Mouse (Mus musculus) erythroblast, embryonic 14.5 days (primary cell): Measurements from ENCODE around the gene Mcoln2. TPM values are rescaled to one million over a fixed set of nuclear protein-coding genes. Genes with fewer than 3 reads are reported as not detected.

Experiments used
- H3K27me3 ChIP-seq: 2 replicates; pipeline ENCODE4 v1.6.1; 2012; ENCODE audit warnings: inconsistent platforms; ENCODE audit not compliant: control insufficient read depth
- H3K36me3 ChIP-seq: 2 replicates; pipeline ENCODE4 v1.6.1; 2012; ENCODE audit warnings: mild to moderate bottlenecking, inconsistent platforms; ENCODE audit not compliant: control insufficient read depth
- H3K4me1 ChIP-seq: 2 replicates; pipeline ENCODE4 v1.6.1; 2012; ENCODE audit warnings: inconsistent platforms; ENCODE audit not compliant: control insufficient read depth
- H3K4me3 ChIP-seq: replicated peaks from 2 replicates; pipeline ENCODE3; 2012; ENCODE audit warnings: moderate library complexity, mild to moderate bottlenecking, inconsistent platforms
- H3K9me3 ChIP-seq: 2 replicates; pipeline ENCODE4 v1.6.1; 2012; ENCODE audit warnings: low read length, inconsistent platforms, mixed read lengths; ENCODE audit not compliant: control insufficient read depth
- GATA1 ChIP-seq: IDR thresholded peaks from 2 replicates; pipeline ENCODE4 v1.6.1; 2012; ENCODE audit warnings: low read length, inconsistent platforms, mixed read lengths
- TAL1 ChIP-seq: IDR thresholded peaks from 3 replicates; pipeline ENCODE4 v1.6.1; 2012; ENCODE audit warnings: low read length, inconsistent platforms, mixed read lengths
- polyA plus RNA-seq: library from polyadenylated mRNA; stranded (reverse); fragments of >175 nt; gene quantifications from 2 replicates; pipeline ENCODE4 v1.2.3, GENCODE M21; 2012

Gene Mcoln2
- polyA plus RNA-seq, 1 experiment, result not detected

DNA sequence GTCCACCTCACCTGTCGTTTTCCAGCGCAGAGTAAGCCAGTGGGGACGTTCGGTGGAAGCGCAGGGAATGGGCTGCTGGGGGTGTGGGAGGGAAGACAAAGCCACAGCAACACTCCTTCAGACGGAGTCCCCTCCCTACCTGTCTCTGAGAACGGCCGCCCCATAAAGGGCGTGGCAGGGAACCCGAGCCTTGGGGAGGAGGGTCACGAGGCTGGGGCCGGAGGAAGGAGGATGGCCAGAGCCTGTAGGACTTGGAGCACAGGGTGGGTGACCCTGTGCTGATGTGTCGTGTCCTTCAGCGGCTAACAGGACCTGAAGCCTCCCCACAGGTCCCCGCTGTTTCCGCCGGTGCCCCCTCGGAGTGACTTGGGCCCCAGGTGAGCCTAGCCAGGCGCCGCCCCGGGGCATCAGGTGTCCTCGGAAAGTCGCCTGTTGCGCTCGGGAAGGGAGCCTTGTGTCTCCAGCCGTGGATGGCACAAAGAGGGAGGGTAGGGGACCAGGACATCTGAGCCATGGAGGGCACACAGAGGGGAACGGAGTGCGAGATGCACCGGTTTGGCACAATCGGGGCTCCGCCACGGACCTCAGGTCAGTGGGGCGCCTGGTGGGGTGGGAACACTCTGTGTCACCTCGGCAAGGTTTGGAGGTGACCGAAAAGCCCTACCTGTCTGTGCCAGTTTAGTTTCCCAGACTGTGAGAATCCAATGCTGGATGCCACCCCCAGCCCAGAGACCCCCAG is 32.2 kb upstream of the Mcoln2 start, which contains the start of gene Mcoln3:
Mcoln3 (plus strand) TSS at position 193 of the 739 bp plus-strand sequence.
- H3K4me1 ChIP-seq, result no peaks in the 10 kb centered on the region
- peaks cover 22% of the 10 kb centered on the region for H3K27me3 ChIP-seq
- no peaks in the 10 kb centered on the region for H3K36me3 ChIP-seq
- no peak for TF ChIP-seq TAL1
- no peak for TF ChIP-seq GATA1
- H3K4me3 ChIP-seq, result no peak within 1 kb of the TSS
- no peaks in the 10 kb centered on the region for H3K9me3 ChIP-seq

GRCm38 (mm10) chr3:146117997-146118457 is 31.6 kb upstream of the Mcoln2 start:
- Histone ChIP-seq H3K36me3 (no peaks in the 10 kb centered on the region), H3K4me1 (no peaks in the 10 kb centered on the region), H3K9me3 (no peaks in the 10 kb centered on the region), H3K4me3 (no peak overlapping the region), H3K27me3 (peaks cover 22% of the 10 kb centered on the region)
- TF ChIP-seq GATA1, result no peak
- no peak for TF ChIP-seq TAL1

- H3K4me3 ChIP-seq, result no peak overlapping the region
Observed at GRCm38 (mm10) chr3:146121310-146122124, 28.1 kb upstream of the Mcoln2 start.

DNA sequence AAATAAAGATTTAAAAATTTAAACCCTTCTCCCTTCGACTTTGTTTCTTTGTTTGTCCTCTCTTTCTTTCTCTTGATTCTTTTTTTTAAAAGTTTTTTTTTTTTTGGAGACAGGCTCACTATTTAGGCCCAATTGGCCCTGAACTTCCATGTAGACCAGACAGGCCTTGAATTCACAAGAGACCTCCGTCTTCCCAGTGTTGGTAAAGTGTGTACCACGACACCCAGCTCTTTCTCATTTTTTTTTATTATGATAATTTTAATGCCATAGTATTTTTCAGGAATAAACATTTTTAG is 27.6 kb upstream of the Mcoln2 start:
- Histone ChIP-seq H3K27me3 (peaks cover 16% of the 10 kb centered on the region), H3K36me3 (no peaks in the 10 kb centered on the region), H3K4me1 (peaks cover 2% of the 10 kb centered on the region), H3K9me3 (no peaks in the 10 kb centered on the region), H3K4me3 (no peak overlapping the region)
- TF ChIP-seq GATA1 (no peak), TAL1 (no peak)

More at GRCm38 (mm10) chr3:146121310-146122124, 28.1 kb upstream of the Mcoln2 start:
- H3K4me1 ChIP-seq, result no peaks in the 10 kb centered on the region
- H3K36me3 ChIP-seq, result no peaks in the 10 kb centered on the region
- H3K9me3 ChIP-seq, result no peaks in the 10 kb centered on the region
- peaks cover 21% of the 10 kb centered on the region for H3K27me3 ChIP-seq
- no peak for TF ChIP-seq GATA1
- TF ChIP-seq TAL1, result no peak

DNA sequence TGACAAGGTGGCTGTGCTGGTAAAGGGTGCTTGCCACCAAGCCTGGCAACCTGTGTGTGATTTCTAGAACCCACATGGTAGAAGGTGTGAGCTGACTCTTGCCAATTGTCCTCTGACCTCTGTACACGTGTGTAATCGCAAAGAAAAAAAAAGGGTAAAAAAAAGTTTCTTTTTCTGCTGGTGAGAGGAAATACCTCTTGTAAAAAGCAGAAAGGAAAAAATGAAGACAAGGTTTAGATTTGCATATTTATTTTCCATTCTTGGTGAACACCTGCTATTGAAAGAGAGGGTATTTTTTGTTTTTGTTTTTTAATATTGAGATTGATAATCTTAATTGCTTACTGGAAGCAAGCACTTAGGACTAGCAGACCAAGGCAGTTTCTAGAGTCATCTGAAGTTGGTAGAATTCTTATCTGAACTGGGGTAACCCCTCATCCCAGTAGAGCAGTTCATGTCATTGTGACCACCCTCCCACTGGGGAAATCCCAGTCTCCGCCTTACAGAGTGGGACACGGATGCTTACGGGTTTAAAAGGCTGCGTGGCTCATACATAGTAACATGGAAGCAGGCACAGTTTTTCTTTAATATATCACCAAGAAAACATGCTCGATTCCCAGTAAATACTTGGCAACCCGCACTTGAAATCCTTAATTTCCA is 26.7 kb upstream of the Mcoln2 start:
- Histone ChIP-seq H3K27me3 (peaks cover 7% of the 10 kb centered on the region), H3K36me3 (no peaks in the 10 kb centered on the region), H3K4me1 (peaks cover 10% of the 10 kb centered on the region), H3K9me3 (no peaks in the 10 kb centered on the region), H3K4me3 (no peak overlapping the region)
- TF ChIP-seq TAL1 (no peak), GATA1 (no peak)

DNA sequence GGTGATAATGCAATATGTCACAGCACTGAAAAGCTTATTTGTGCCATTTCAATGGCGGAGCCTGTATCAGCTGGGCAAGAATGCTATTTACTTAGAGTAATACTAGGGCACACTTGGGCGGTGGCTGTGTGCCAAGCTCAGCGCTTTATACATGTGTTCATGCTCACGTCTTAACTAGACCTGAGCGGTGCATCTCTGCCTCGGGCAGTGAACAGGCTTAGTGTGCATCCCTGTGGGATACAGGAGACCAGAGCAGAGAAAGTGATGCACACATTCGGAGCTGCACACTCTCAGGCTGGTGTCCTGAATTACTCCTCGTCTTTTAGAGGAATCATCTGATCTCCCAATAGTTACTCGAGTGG is 26.2 kb upstream of the Mcoln2 start:
- Histone ChIP-seq H3K36me3 (no peaks in the 10 kb centered on the region), H3K4me1 (peaks cover 11% of the 10 kb centered on the region), H3K27me3 (peaks cover 2% of the 10 kb centered on the region; the same call in 1 of the 2 replicates), H3K4me3 (no peak overlapping the region), H3K9me3 (no peaks in the 10 kb centered on the region)
- TF ChIP-seq TAL1, result no peak
- TF ChIP-seq GATA1, result no peak

- no peak for TF ChIP-seq TAL1
- no peaks in the 10 kb centered on the region for H3K36me3 ChIP-seq
- H3K4me3 ChIP-seq, result no peak overlapping the region
- peaks cover 11% of the 10 kb centered on the region for H3K4me1 ChIP-seq
- H3K9me3 ChIP-seq, result no peaks in the 10 kb centered on the region
- no peaks in the 10 kb centered on the region for H3K27me3 ChIP-seq
Observed at GRCm38 (mm10) chr3:146127205-146127604, 22.4 kb upstream of the Mcoln2 start.

- no peak for TF ChIP-seq TAL1
- TF ChIP-seq GATA1, result no peak
- Histone ChIP-seq H3K4me3 (no peak overlapping the region), H3K36me3 (no peaks in the 10 kb centered on the region), H3K27me3 (no peaks in the 10 kb centered on the region), H3K9me3 (no peaks in the 10 kb centered on the region), H3K4me1 (no peaks in the 10 kb centered on the region)
Observed at GRCm38 (mm10) chr3:146134834-146135233, 14.8 kb upstream of the Mcoln2 start.

DNA sequence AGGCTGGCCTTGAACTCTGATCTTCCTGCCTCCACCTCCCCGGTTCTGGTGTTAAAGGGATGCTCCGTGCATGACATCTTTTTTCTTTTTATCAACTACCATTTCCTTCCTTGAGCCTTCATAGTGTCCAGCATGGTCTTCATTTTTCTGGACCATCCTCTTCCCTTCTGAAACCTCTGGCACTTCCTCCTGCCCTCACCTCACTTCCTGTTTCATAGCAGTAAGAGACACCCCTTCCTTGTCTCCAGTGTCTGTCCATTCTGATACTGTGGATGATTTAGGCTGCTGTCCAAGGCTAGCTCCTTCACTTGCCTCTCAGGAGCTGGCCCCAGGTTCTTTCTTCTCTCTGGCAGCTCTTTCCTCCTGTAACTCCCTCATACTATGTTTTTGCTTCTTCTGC is 14.2 kb upstream of the Mcoln2 start:
- H3K4me3 ChIP-seq, result no peak overlapping the region
- H3K36me3 ChIP-seq, result no peaks in the 10 kb centered on the region
- no peak for TF ChIP-seq GATA1
- no peak for TF ChIP-seq TAL1
- no peaks in the 10 kb centered on the region for H3K27me3 ChIP-seq
- no peaks in the 10 kb centered on the region for H3K9me3 ChIP-seq
- H3K4me1 ChIP-seq, result no peaks in the 10 kb centered on the region
